Mouse (Mus musculus) erythroblast, embryonic 14.5 days (primary cell): ENCODE results near the gene Kmt2d.

Experiments used
- GATA1 ChIP-seq: IDR thresholded peaks from 2 replicates; pipeline ENCODE4 v1.6.1; 2012; ENCODE audit warnings: low read length, inconsistent platforms, mixed read lengths
- TAL1 ChIP-seq: IDR thresholded peaks from 3 replicates; pipeline ENCODE4 v1.6.1; 2012; ENCODE audit warnings: low read length, inconsistent platforms, mixed read lengths

- TF ChIP-seq GATA1 (no peak), TAL1 (no peak)
Measured at GRCm38 (mm10) chr15:98822147-98822546, 48.9 kb downstream of the Kmt2d start.
